Mouse (Mus musculus) inflammation-experienced regulatory T-cells, adult 6 months (primary cell): ENCODE measurements around the gene Rrm2. TPM values are rescaled to one million over a fixed set of nuclear protein-coding genes. Genes with fewer than 3 reads are reported as not detected.
"Not testable (repeated sequence)": the region's sequence is repeated elsewhere in the genome, so short reads cannot be mapped to it uniquely, and the experiment has no call there.

Source experiments
- ATAC-seq: one replicate; pipeline ENCODE4 v1.8.0; 2017
- polyA plus RNA-seq, 3 experiments: library from polyadenylated mRNA; unstranded; fragments of 100-300 nt; shearing (Covaris generic); gene quantifications; one replicate each; pipeline ENCODE4 v1.2.1; 2017

Rrm2 gene
- polyA plus RNA-seq, 3 experiments from 2014 or later: 41.3 to 492 (median 44.8) TPM

- no peak for ATAC-seq
Observed at GRCm38 (mm10) chr12:24705502-24706263, 2.4 kb upstream of the Rrm2 start.

GRCm38 (mm10) chr12:24706764-24707479, 1.1 kb upstream of the Rrm2 start:
- no peak for ATAC-seq

- ATAC-seq: no peak
Observed at GRCm38 (mm10) chr12:24707480-24707802, 600 bp upstream of the Rrm2 start.

- peak; percentile 3 for ATAC-seq
Observed at GRCm38 (mm10) chr12:24708824-24709218, 780 bp downstream of the Rrm2 start.

- no peak for ATAC-seq
Observed at GRCm38 (mm10) chr12:24709409-24709808, 1.4 kb downstream of the Rrm2 start.

GRCm38 (mm10) chr12:24709831-24710508, 1.9 kb downstream of the Rrm2 start:
- ATAC-seq: peak; percentile 60

GRCm38 (mm10) chr12:24710672-24711071, 2.6 kb downstream of the Rrm2 start:
- ATAC-seq: no peak

GRCm38 (mm10) chr12:24712396-24712795, 4.4 kb downstream of the Rrm2 start:
- ATAC-seq: no peak

GRCm38 (mm10) chr12:24714579-24715255, 6.7 kb downstream of the Rrm2 start:
- ATAC-seq: no peak

GRCm38 (mm10) chr12:24715268-24715896, 7.3 kb downstream of the Rrm2 start:
- no peak for ATAC-seq

GRCm38 (mm10) chr12:24716721-24717301, 8.8 kb downstream of the Rrm2 start:
- ATAC-seq: no peak

- ATAC-seq: no peak
Observed at GRCm38 (mm10) chr12:24723434-24723833, 15.4 kb downstream of the Rrm2 start.

GRCm38 (mm10) chr12:24723859-24724258, 15.8 kb downstream of the Rrm2 start:
- ATAC-seq: no peak

- ATAC-seq: no peak
Observed at GRCm38 (mm10) chr12:24724369-24724768, 16.3 kb downstream of the Rrm2 start.

GRCm38 (mm10) chr12:24734828-24735394, 26.9 kb downstream of the Rrm2 start:
- no peak for ATAC-seq

GRCm38 (mm10) chr12:24736956-24737355, 28.9 kb downstream of the Rrm2 start:
- no peak for ATAC-seq

GRCm38 (mm10) chr12:24739963-24740362, 31.9 kb downstream of the Rrm2 start:
- ATAC-seq: no peak

GRCm38 (mm10) chr12:24741535-24741934, 33.5 kb downstream of the Rrm2 start:
- not testable (repeated sequence) for ATAC-seq

GRCm38 (mm10) chr12:24744309-24744708, 36.3 kb downstream of the Rrm2 start:
- ATAC-seq: no peak

- ATAC-seq: no peak
Observed at GRCm38 (mm10) chr12:24746579-24747296, 38.7 kb downstream of the Rrm2 start.

GRCm38 (mm10) chr12:24747297-24747696, 39.3 kb downstream of the Rrm2 start:
- ATAC-seq: no peak
